Mouse (Mus musculus) kidney, postnatal 36 days (tissue): Measurements from ENCODE around the gene Ccdc186.
"Not testable (repeated sequence)": the region's sequence is repeated elsewhere in the genome, so short reads cannot be mapped to it uniquely, and the experiment has no call there.

Source experiments
- DNase-seq, 2 experiments: peaks; one replicate each; pipeline ENCODE4 v3.0.0; 2021 to 2022; ENCODE audit warnings: mixed read lengths in 2 of 2

Gene Ccdc186

GRCm38 (mm10) chr19:56800930-56801655 is 20.9 kb downstream of the Ccdc186 start:
- DNase-seq, result no peak

GRCm38 (mm10) chr19:56800226-56800625 is 21.8 kb downstream of the Ccdc186 start:
- no peak for DNase-seq

- DNase-seq, result no peak
Observed at GRCm38 (mm10) chr19:56797376-56797775, 24.6 kb downstream of the Ccdc186 start.

- no peak for DNase-seq
Observed at GRCm38 (mm10) chr19:56788952-56789351, 33.0 kb downstream of the Ccdc186 start.

- DNase-seq, result no peak
Observed at GRCm38 (mm10) chr19:56787911-56788310, 34.1 kb downstream of the Ccdc186 start.

- DNase-seq, result not testable (repeated sequence)
Observed at GRCm38 (mm10) chr19:56778532-56778931, 43.5 kb downstream of the Ccdc186 start.

GRCm38 (mm10) chr19:56776719-56777382 is 45.1 kb downstream of the Ccdc186 start:
- DNase-seq, result peak; percentile 49 to 74

GRCm38 (mm10) chr19:56775893-56776718 is 45.9 kb downstream of the Ccdc186 start:
- DNase-seq, result peak in 1 of 2 experiments; percentile 30

- no peak for DNase-seq
Observed at GRCm38 (mm10) chr19:56774971-56775892, 46.8 kb downstream of the Ccdc186 start.

GRCm38 (mm10) chr19:56774408-56774962 is 47.5 kb downstream of the Ccdc186 start:
- peak in 1 of 2 experiments; percentile 8 for DNase-seq

GRCm38 (mm10) chr19:56773393-56773971 is 48.5 kb downstream of the Ccdc186 start:
- no peak for DNase-seq

- no peak for DNase-seq
Observed at GRCm38 (mm10) chr19:56772158-56772557, 49.8 kb downstream of the Ccdc186 start.

GRCm38 (mm10) chr19:56769024-56769423 is 53.0 kb downstream of the Ccdc186 start:
- DNase-seq, result no peak

GRCm38 (mm10) chr19:56762686-56763085 is 59.3 kb downstream of the Ccdc186 start:
- no peak for DNase-seq

- DNase-seq, result no peak
Observed at GRCm38 (mm10) chr19:56761727-56762126, 60.3 kb downstream of the Ccdc186 start.

GRCm38 (mm10) chr19:56761096-56761495 is 60.9 kb downstream of the Ccdc186 start:
- DNase-seq, result no peak

GRCm38 (mm10) chr19:56760306-56760940 is 61.6 kb downstream of the Ccdc186 start:
- no peak for DNase-seq

- no peak for DNase-seq
Observed at GRCm38 (mm10) chr19:56759740-56760139, 62.2 kb downstream of the Ccdc186 start.

- DNase-seq, result no peak
Observed at GRCm38 (mm10) chr19:56758311-56758710, 63.7 kb downstream of the Ccdc186 start.

- DNase-seq, result no peak
Observed at GRCm38 (mm10) chr19:56756412-56756811, 65.6 kb downstream of the Ccdc186 start.

- not testable (repeated sequence) for DNase-seq
Observed at GRCm38 (mm10) chr19:56754456-56754855, 67.5 kb downstream of the Ccdc186 start.
